Mouse (Mus musculus): Measurements from ENCODE around the gene Cactin. TPM values are rescaled to one million over a fixed set of nuclear protein-coding genes. Genes with fewer than 3 reads are reported as not detected.

The Cactin gene
- polyA plus RNA-seq, 1 experiment from 2014 or later, result 12.4 TPM

GRCm38 (mm10) chr10:81314201-81314600 lies 6.7 kb upstream of the Cactin start:
- Histone ChIP-seq H3K9me3 (ENCODE audit: low read length) (no peaks in the 10 kb centered on the region), H3K4me1 (ENCODE audit: insufficient read depth) (peaks cover 23% of the 10 kb centered on the region), H3K27ac (ENCODE audit: low read depth) (no peak overlapping the region), H3K4me3 (ENCODE audit: low read depth, low read length) (no peak overlapping the region), H3K36me3 (replicated peaks; ENCODE audit: insufficient read depth, low read length) (peaks cover 48% of the 10 kb centered on the region), H3K27me3 (ENCODE audit: insufficient read depth, low read length) (no peaks in the 10 kb centered on the region), H3K4me2 (ENCODE audit: low read depth, low read length) (no peak overlapping the region), H3K9ac (replicated peaks) (no peak overlapping the region)
- ATAC-seq, result no peak
- DNase-seq, result no peak
- no peak for TF ChIP-seq CTCF (IDR thresholded peaks at IDR 0.05; ENCODE audit: low read depth)
- TF ChIP-seq EP300 (IDR thresholded peaks at IDR 0.05; ENCODE audit: low read depth), result no peak
- 68% methylated on average over 7 of the region's 7 CpGs for WGBS (ENCODE audit: insufficient replicate concordance)

GRCm38 (mm10) chr10:81315587-81315986 lies 5.3 kb upstream of the Cactin start:
- Histone ChIP-seq H3K27me3 (ENCODE audit: insufficient read depth, low read length) (no peaks in the 10 kb centered on the region), H3K27ac (ENCODE audit: low read depth) (no peak overlapping the region), H3K4me2 (ENCODE audit: low read depth, low read length) (no peak overlapping the region), H3K9ac (replicated peaks) (no peak overlapping the region), H3K36me3 (replicated peaks; ENCODE audit: insufficient read depth, low read length) (peaks cover 40% of the 10 kb centered on the region), H3K4me1 (ENCODE audit: insufficient read depth) (peaks cover 33% of the 10 kb centered on the region), H3K9me3 (ENCODE audit: low read length) (no peaks in the 10 kb centered on the region), H3K4me3 (ENCODE audit: low read depth, low read length) (no peak overlapping the region)
- ATAC-seq, result no peak
- WGBS (ENCODE audit: insufficient replicate concordance), result 88% methylated on average over 16 of the region's 16 CpGs
- TF ChIP-seq CTCF (IDR thresholded peaks at IDR 0.05; ENCODE audit: low read depth), result no peak
- no peak for TF ChIP-seq EP300 (IDR thresholded peaks at IDR 0.05; ENCODE audit: low read depth)
- DNase-seq, result no peak

DNA sequence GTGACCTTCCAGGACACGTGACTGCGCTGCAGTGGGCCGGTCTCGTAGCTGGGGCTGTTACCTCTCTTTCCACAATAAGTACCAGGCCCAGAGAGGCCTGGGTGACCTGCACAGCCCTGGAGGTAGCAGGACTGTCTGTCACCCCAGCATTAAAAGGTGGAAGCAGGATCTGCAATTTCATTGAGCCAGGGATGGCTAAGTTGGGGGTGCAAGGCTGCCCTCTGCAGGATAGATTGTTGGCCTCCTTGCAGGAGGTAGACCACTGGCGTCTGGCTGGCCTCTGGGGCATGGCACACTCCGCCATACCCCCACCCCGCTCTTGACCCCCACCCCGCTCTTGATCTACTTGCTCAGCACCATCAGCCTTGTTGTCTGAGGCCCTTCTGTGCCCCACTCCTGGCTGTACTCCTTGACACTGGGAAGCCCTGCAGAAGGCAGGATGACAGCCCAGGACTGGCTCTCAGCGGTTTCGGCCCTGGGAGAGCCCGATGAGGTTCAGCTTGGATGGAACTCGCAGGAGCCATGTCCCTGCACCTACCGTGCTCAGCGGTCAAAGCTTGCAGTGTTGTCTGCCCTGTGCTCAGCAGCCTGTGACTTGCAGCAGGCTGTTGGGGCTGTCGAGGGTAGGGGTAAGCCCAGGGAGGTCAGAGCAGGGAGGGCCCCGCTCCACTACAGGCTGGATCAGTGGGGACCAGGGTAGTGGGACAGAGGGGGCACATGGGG lies 4.4 kb upstream of the Cactin start:
- Histone ChIP-seq H3K27ac (ENCODE audit: low read depth) (no peak overlapping the region), H3K9me3 (ENCODE audit: low read length) (no peaks in the 10 kb centered on the region), H3K4me1 (ENCODE audit: insufficient read depth) (peaks cover 33% of the 10 kb centered on the region), H3K4me2 (ENCODE audit: low read depth, low read length) (peak overlapping the region; percentile 60), H3K27me3 (ENCODE audit: insufficient read depth, low read length) (no peaks in the 10 kb centered on the region), H3K36me3 (replicated peaks; ENCODE audit: insufficient read depth, low read length) (peaks cover 31% of the 10 kb centered on the region), H3K4me3 (ENCODE audit: low read depth, low read length) (no peak overlapping the region), H3K9ac (replicated peaks) (peak overlapping the region; percentile 35; the same call in 1 of the 2 replicates)
- 72% methylated on average over 14 of the region's 16 CpGs for WGBS (ENCODE audit: insufficient replicate concordance)
- TF ChIP-seq CTCF (IDR thresholded peaks at IDR 0.05; ENCODE audit: low read depth) (peak; percentile 62), EP300 (IDR thresholded peaks at IDR 0.05; ENCODE audit: low read depth) (no peak)
- DNase-seq, result no peak
- no peak for ATAC-seq

GRCm38 (mm10) chr10:81317273-81317672 lies 3.6 kb upstream of the Cactin start:
- H3K27ac ChIP-seq (ENCODE audit: low read depth), result no peak overlapping the region
- peaks cover 27% of the 10 kb centered on the region for H3K36me3 ChIP-seq (replicated peaks; ENCODE audit: insufficient read depth, low read length)
- peaks cover 39% of the 10 kb centered on the region for H3K4me1 ChIP-seq (ENCODE audit: insufficient read depth)
- H3K9ac ChIP-seq (replicated peaks), result no peak overlapping the region
- 38% methylated on average over 20 of the region's 20 CpGs for WGBS (ENCODE audit: insufficient replicate concordance)
- H3K27me3 ChIP-seq (ENCODE audit: insufficient read depth, low read length), result no peaks in the 10 kb centered on the region
- ATAC-seq (no peak), DNase-seq (peak; percentile 62)
- no peaks in the 10 kb centered on the region for H3K9me3 ChIP-seq (ENCODE audit: low read length)
- TF ChIP-seq EP300 (IDR thresholded peaks at IDR 0.05; ENCODE audit: low read depth) (no peak), CTCF (IDR thresholded peaks at IDR 0.05; ENCODE audit: low read depth) (no peak)
- H3K4me3 ChIP-seq (ENCODE audit: low read depth, low read length), result no peak overlapping the region
- peak overlapping the region; percentile 60 for H3K4me2 ChIP-seq (ENCODE audit: low read depth, low read length)

DNA sequence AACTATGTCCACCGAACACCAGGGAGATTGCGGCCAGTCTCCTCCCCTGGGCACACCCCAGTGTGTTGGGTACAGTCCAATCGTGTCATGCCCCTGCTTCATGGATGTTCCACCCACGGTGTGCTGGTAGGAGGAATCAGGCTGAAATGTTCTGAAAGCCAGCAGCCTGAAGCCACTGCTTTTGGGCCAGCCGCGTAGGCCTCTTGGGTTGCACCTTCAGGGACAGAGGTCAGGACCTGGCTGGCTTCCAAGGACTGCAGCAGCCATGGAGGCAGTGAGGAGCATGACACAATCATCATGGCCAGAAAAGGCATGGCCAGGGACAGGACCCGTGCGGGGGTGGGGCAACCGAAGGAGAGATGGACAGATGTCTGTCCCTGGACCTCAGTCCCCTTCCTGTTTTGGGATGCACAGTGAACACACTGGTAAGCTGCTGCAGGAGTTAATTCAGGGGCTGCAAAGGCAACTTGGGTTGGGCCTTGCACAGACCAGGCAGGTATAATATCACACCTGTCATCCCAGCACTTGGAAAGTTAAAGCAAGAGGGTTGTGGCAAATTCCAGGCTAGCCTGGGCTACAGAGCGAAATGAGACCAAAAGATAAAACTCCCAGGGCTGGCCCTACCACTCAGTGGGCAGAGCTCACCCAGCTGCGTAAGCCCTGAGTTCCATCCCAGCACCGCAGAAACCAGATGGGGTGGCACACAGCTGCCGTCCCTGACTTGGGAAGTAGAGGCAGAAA lies 2.1 kb upstream of the Cactin start:
- no peak overlapping the region for H3K9ac ChIP-seq (replicated peaks)
- H3K4me1 ChIP-seq (ENCODE audit: insufficient read depth), result peaks cover 39% of the 10 kb centered on the region
- H3K27ac ChIP-seq (ENCODE audit: low read depth), result peak overlapping the region; percentile 56; the same call in 1 of the 2 replicates
- H3K9me3 ChIP-seq (ENCODE audit: low read length), result no peaks in the 10 kb centered on the region
- 72% methylated on average over 13 of the region's 13 CpGs for WGBS (ENCODE audit: insufficient replicate concordance)
- peaks cover 30% of the 10 kb centered on the region for H3K36me3 ChIP-seq (replicated peaks; ENCODE audit: insufficient read depth, low read length)
- no peak overlapping the region for H3K4me3 ChIP-seq (ENCODE audit: low read depth, low read length)
- no peaks in the 10 kb centered on the region for H3K27me3 ChIP-seq (ENCODE audit: insufficient read depth, low read length)
- TF ChIP-seq CTCF (IDR thresholded peaks at IDR 0.05; ENCODE audit: low read depth) (no peak), EP300 (IDR thresholded peaks at IDR 0.05; ENCODE audit: low read depth) (no peak)
- H3K4me2 ChIP-seq (ENCODE audit: low read depth, low read length), result 0 out of 2 replicates have a peak overlapping the region, but pooled peaks have one; percentile 88
- no peak for ATAC-seq
- peak; percentile 77 for DNase-seq

- TF ChIP-seq CTCF (IDR thresholded peaks at IDR 0.05; ENCODE audit: low read depth) (peak; percentile 36), EP300 (IDR thresholded peaks at IDR 0.05; ENCODE audit: low read depth) (no peak)
- no peaks in the 10 kb centered on the region for H3K27me3 ChIP-seq (ENCODE audit: insufficient read depth, low read length)
- peaks cover 39% of the 10 kb centered on the region for H3K4me1 ChIP-seq (ENCODE audit: insufficient read depth)
- peaks cover 33% of the 10 kb centered on the region for H3K36me3 ChIP-seq (replicated peaks; ENCODE audit: insufficient read depth, low read length)
- no peak for ATAC-seq
- H3K9me3 ChIP-seq (ENCODE audit: low read length), result no peaks in the 10 kb centered on the region
- peak overlapping the region; percentile 75 for H3K4me3 ChIP-seq (ENCODE audit: low read depth, low read length)
- H3K4me2 ChIP-seq (ENCODE audit: low read depth, low read length), result peak overlapping the region; percentile 88
- WGBS (ENCODE audit: insufficient replicate concordance), result 43% methylated on average over 8 of the region's 8 CpGs
- peak overlapping the region; percentile 66 for H3K9ac ChIP-seq (replicated peaks)
- DNase-seq, result no peak
- H3K27ac ChIP-seq (ENCODE audit: low read depth), result peak overlapping the region; percentile 89
Measured at GRCm38 (mm10) chr10:81319330-81319699, 1.6 kb upstream of the Cactin start.
